In the genomic region with DNA sequence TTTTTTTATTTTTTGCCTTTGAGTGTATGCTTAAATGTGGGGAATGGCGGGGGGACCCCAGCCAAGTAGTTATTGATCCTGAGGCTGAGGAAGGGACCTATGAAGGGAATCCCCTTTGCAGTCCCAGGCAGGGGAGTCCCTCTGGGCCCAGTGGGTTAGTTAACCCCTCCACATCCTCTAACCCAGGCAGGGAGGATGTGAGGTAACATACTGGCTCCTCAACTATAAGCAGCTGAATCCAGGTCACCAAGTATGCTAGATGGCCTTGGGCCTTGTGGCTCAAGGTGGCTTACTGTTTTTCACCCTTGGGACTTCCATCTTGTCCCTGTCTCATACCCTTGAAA, we compare ENCODE assay signal across 7 mouse cellular contexts. TPM values are rescaled to one million over a fixed set of nuclear protein-coding genes. Genes with fewer than 3 reads are reported as not detected.
A peak's percentile ranks its signal among the peaks of the same experiment; 100 is the strongest.
DNase-seq lines count a peak whose midpoint lies in the region; ATAC-seq and TF ChIP-seq lines count a peak whose summit lies in the region.

No protein-coding gene starts in this region.

- H3K9me3 ChIP-seq in neural tube, embryonic 11.5 days (ENCODE audit: control insufficient read depth, low read length) = no peaks in the 10 kb centered on the region
- no peaks in the 10 kb centered on the region for H3K9me3 ChIP-seq in forebrain, embryonic 10.5 days
- H3K9me3 ChIP-seq in limb, embryonic 14.5 days (ENCODE audit: control insufficient read depth, low read length) = no peaks in the 10 kb centered on the region
- H3K9me3 ChIP-seq in stomach, postnatal 0 days (ENCODE audit: control insufficient read depth, low read length) = no peaks in the 10 kb centered on the region

- peak overlapping the region; percentile 53; the same call in 1 of the 2 replicates for H3K4me2 ChIP-seq in neural tube, embryonic 11.5 days (ENCODE audit: low read depth)
- peak overlapping the region; percentile 63; the same call in 1 of the 2 replicates for H3K4me2 ChIP-seq in limb, embryonic 14.5 days (replicated peaks; ENCODE audit: low read depth, low read length, severe bottlenecking)
- peak overlapping the region; percentile 52; the same call in 1 of the 2 replicates for H3K4me2 ChIP-seq in stomach, postnatal 0 days (replicated peaks; ENCODE audit: low read depth)

- H3K4me1 ChIP-seq in neural tube, embryonic 11.5 days (ENCODE audit: control insufficient read depth, insufficient read depth, low read length) = peaks cover 3% of the 10 kb centered on the region; the same call in 1 of the 2 replicates
- H3K4me1 ChIP-seq in forebrain, embryonic 10.5 days = peaks cover 33% of the 10 kb centered on the region
- peaks cover 27% of the 10 kb centered on the region for H3K4me1 ChIP-seq in limb, embryonic 14.5 days (ENCODE audit: control insufficient read depth, insufficient read depth, low read length)
- H3K4me1 ChIP-seq in stomach, postnatal 0 days (replicated peaks; ENCODE audit: control insufficient read depth, insufficient read depth) = 0 out of 2 replicates have a peak, but pooled peaks cover 2% of the 10 kb centered on the region

- no peak overlapping the region for H3K4me3 ChIP-seq in neural tube, embryonic 11.5 days (ENCODE audit: low read depth, low read length)
- peak overlapping the region; percentile 54; the same call in 1 of the 2 replicates for H3K4me3 ChIP-seq in forebrain, embryonic 10.5 days
- H3K4me3 ChIP-seq in limb, embryonic 14.5 days (replicated peaks; ENCODE audit: low read length) = peak overlapping the region; percentile 47; the same call in 1 of the 2 replicates
- H3K4me3 ChIP-seq in stomach, postnatal 0 days (ENCODE audit: low read depth, low read length) = no peak overlapping the region

- 89% methylated on average over 1 of the region's 1 CpGs for WGBS in neural tube, embryonic 11.5 days
- WGBS in forebrain, embryonic 10.5 days = 76% methylated on average over 1 of the region's 1 CpGs
- 47% methylated on average over 1 of the region's 1 CpGs for WGBS in limb, embryonic 14.5 days
- 68% methylated on average over 1 of the region's 1 CpGs for WGBS in stomach, postnatal 0 days

- ATAC-seq in neural tube, embryonic 11.5 days (ENCODE audit: insufficient read depth, low FRiP score, low TSS enrichment) = no peak
- no peak for ATAC-seq in limb, embryonic 14.5 days (ENCODE audit: low FRiP score, low read depth)
- ATAC-seq in stomach, postnatal 0 days (ENCODE audit: low FRiP score, low TSS enrichment) = no peak

- no peaks in the 10 kb centered on the region for H3K36me3 ChIP-seq in neural tube, embryonic 11.5 days (ENCODE audit: control insufficient read depth, insufficient read depth, low read length)
- H3K36me3 ChIP-seq in forebrain, embryonic 10.5 days (replicated peaks) = no peaks in the 10 kb centered on the region
- H3K36me3 ChIP-seq in limb, embryonic 14.5 days (ENCODE audit: control insufficient read depth, insufficient read depth, low read length) = no peaks in the 10 kb centered on the region
- H3K36me3 ChIP-seq in stomach, postnatal 0 days (ENCODE audit: control insufficient read depth, insufficient read depth, low read length) = no peaks in the 10 kb centered on the region

- DNase-seq in neural tube, embryonic 11.5 days (ENCODE audit: low spot score) = no peak
- DNase-seq in neural tube, embryonic 10.5 days (ENCODE audit: extremely low spot score, low spot score) = no peak
- DNase-seq in forebrain, embryonic 10.5 days (ENCODE audit: extremely low spot score, low spot score) = no peak
- DNase-seq in limb, embryonic 14.5 days (ENCODE audit: low spot score) = no peak
- no peak for DNase-seq in stomach, postnatal 0 days (ENCODE audit: low spot score)
- DNase-seq in retina, embryonic 14.5 days (ENCODE audit: low spot score) = no peak
- no peak for DNase-seq in right cerebral cortex, postnatal 25 days

- H3K27me3 ChIP-seq in neural tube, embryonic 11.5 days (ENCODE audit: control insufficient read depth, insufficient read depth, low read length) = no peaks in the 10 kb centered on the region
- peaks cover 13% of the 10 kb centered on the region for H3K27me3 ChIP-seq in forebrain, embryonic 10.5 days (ENCODE audit: poor library complexity, severe bottlenecking)
- H3K27me3 ChIP-seq in limb, embryonic 14.5 days (ENCODE audit: control insufficient read depth, insufficient read depth, low read length) = no peaks in the 10 kb centered on the region
- H3K27me3 ChIP-seq in stomach, postnatal 0 days (ENCODE audit: control insufficient read depth, insufficient read depth, low read length) = no peaks in the 10 kb centered on the region

- TF ChIP-seq CTCF in stomach, postnatal 0 days (IDR thresholded peaks at IDR 0.05; ENCODE audit: low read depth) = no peak

- TF ChIP-seq POLR2A in limb, embryonic 14.5 days (IDR thresholded peaks at IDR 0.05; ENCODE audit: borderline replicate concordance, extremely low read depth, insufficient read depth, insufficient read length) = no peak

- H3K9ac ChIP-seq in neural tube, embryonic 11.5 days (ENCODE audit: low read length) = no peak overlapping the region
- H3K9ac ChIP-seq in limb, embryonic 14.5 days (ENCODE audit: low read depth, low read length, severe bottlenecking) = 0 out of 2 replicates have a peak overlapping the region, but pooled peaks have one; percentile 64
- H3K9ac ChIP-seq in stomach, postnatal 0 days (ENCODE audit: low read length) = peak overlapping the region; percentile 50

- no peak overlapping the region for H3K27ac ChIP-seq in neural tube, embryonic 11.5 days (ENCODE audit: low read depth, low read length)
- peak overlapping the region; percentile 89 for H3K27ac ChIP-seq in forebrain, embryonic 10.5 days
- H3K27ac ChIP-seq in limb, embryonic 14.5 days (replicated peaks; ENCODE audit: low read depth, low read length) = peak overlapping the region; percentile 92
- H3K27ac ChIP-seq in stomach, postnatal 0 days (replicated peaks) = peak overlapping the region; percentile 88; the same call in 1 of the 2 replicates

- TF ChIP-seq EP300 in stomach, postnatal 0 days (optimal IDR thresholded peaks at IDR 0.05) = no peak

RNA-seq across cellular contexts. Expression of a gene that starts 6.9 kb away (rescaled TPM):
- polyA plus RNA-seq in neural tube, embryonic 11.5 days (2014; fragmentation: Nextera tagmentation; extraction: Ambion mirVana) = 3.2 and 4.4 TPM in 2 replicates
- polyA plus RNA-seq in forebrain, embryonic 10.5 days (2016; fragmentation: Nextera tagmentation; extraction: Ambion mirVana) = 3.7 and 5.2 TPM in 2 replicates
- 19.6 and 31.2 TPM in 2 replicates for polyA plus RNA-seq in limb, embryonic 14.5 days (2012; rRNA removed)
- polyA plus RNA-seq in limb, embryonic 14.5 days (2014; fragmentation: Nextera tagmentation; extraction: Ambion mirVana) = 9.9 and 10.5 TPM in 2 replicates
- polyA plus RNA-seq in stomach, postnatal 0 days (2015; fragmentation: Nextera tagmentation; extraction: Ambion mirVana) = 9.4 and 17.1 TPM in 2 replicates

RNA-seq across cellular contexts. Expression of a gene that starts 23.1 kb away (rescaled TPM):
- polyA plus RNA-seq in neural tube, embryonic 11.5 days (2014; fragmentation: Nextera tagmentation; extraction: Ambion mirVana) = 6.6 TPM in 2 replicates
- polyA plus RNA-seq in forebrain, embryonic 10.5 days (2016; fragmentation: Nextera tagmentation; extraction: Ambion mirVana) = 2.6 and 4.1 TPM in 2 replicates
- 20.5 and 25.8 TPM in 2 replicates for polyA plus RNA-seq in limb, embryonic 14.5 days (2012; rRNA removed)
- 7.4 and 7.5 TPM in 2 replicates for polyA plus RNA-seq in limb, embryonic 14.5 days (2014; fragmentation: Nextera tagmentation; extraction: Ambion mirVana)
- 2.0 TPM in 2 replicates for polyA plus RNA-seq in stomach, postnatal 0 days (2015; fragmentation: Nextera tagmentation; extraction: Ambion mirVana)

RNA-seq across cellular contexts. Expression of a gene that starts 36.9 kb away (rescaled TPM):
- polyA plus RNA-seq in neural tube, embryonic 11.5 days (2014; fragmentation: Nextera tagmentation; extraction: Ambion mirVana) = 69.5 and 74.4 TPM in 2 replicates
- polyA plus RNA-seq in forebrain, embryonic 10.5 days (2016; fragmentation: Nextera tagmentation; extraction: Ambion mirVana) = 77.2 and 77.8 TPM in 2 replicates
- 42.9 and 47.2 TPM in 2 replicates for polyA plus RNA-seq in limb, embryonic 14.5 days (2012; rRNA removed)
- 53.3 and 56.0 TPM in 2 replicates for polyA plus RNA-seq in limb, embryonic 14.5 days (2014; fragmentation: Nextera tagmentation; extraction: Ambion mirVana)
- polyA plus RNA-seq in stomach, postnatal 0 days (2015; fragmentation: Nextera tagmentation; extraction: Ambion mirVana) = 49.3 and 50.4 TPM in 2 replicates

RNA-seq across cellular contexts. Expression of a gene that starts 45.9 kb away (rescaled TPM):
- polyA plus RNA-seq in neural tube, embryonic 11.5 days (2014; fragmentation: Nextera tagmentation; extraction: Ambion mirVana) = 0.33 and 0.42 TPM in 2 replicates
- polyA plus RNA-seq in forebrain, embryonic 10.5 days (2016; fragmentation: Nextera tagmentation; extraction: Ambion mirVana) = 0.07 and 0.27 TPM in 2 replicates
- 1.0 and 2.2 TPM in 2 replicates for polyA plus RNA-seq in limb, embryonic 14.5 days (2012; rRNA removed)
- 0.74 and 1.8 TPM in 2 replicates for polyA plus RNA-seq in limb, embryonic 14.5 days (2014; fragmentation: Nextera tagmentation; extraction: Ambion mirVana)
- polyA plus RNA-seq in stomach, postnatal 0 days (2015; fragmentation: Nextera tagmentation; extraction: Ambion mirVana) = 2.4 TPM in 2 replicates

Comparison
In these comparisons a context has a peak if more than half of its experiments do, and no peak if none do; other contexts are left out.
1. H3K4me3 ChIP-seq: peak in forebrain, embryonic 10.5 days (single experiment) and limb, embryonic 14.5 days (single experiment); none in neural tube, embryonic 11.5 days (single experiment) and stomach, postnatal 0 days (single experiment).
2. Peak in every context shown above with its lines, with median percentiles within 50 percentile points of each other: H3K4me2 ChIP-seq.